Mouse (Mus musculus) kidney, embryonic 15.5 days (tissue): Measurements from ENCODE around the gene Tgfb1. TPM values are rescaled to one million over a fixed set of nuclear protein-coding genes. Genes with fewer than 3 reads are reported as not detected.

Source experiments
- polyA plus RNA-seq: library from polyadenylated mRNA; unstranded; fragments of >200 nt; fragmentation: Nextera tagmentation; extraction: Ambion mirVana; gene quantifications from 2 replicates; pipeline ENCODE4 v1.2.1, GENCODE M21; 2015

Gene Tgfb1
- polyA plus RNA-seq, 1 experiment from 2014 or later, result 3.0 TPM

Other genes with a start within 250 kb of the Tgfb1 start
- gene Ceacam1, start 209.4 kb upstream of the Tgfb1 start, polyA plus RNA-seq, result 3.9 and 11.4 TPM in 2 replicates
- gene Ceacam2, start 147.1 kb upstream of the Tgfb1 start, polyA plus RNA-seq, result 0.09 TPM in 2 replicates
- gene Erich4, start 71.1 kb upstream of the Tgfb1 start, polyA plus RNA-seq, result 3.1 and 3.5 TPM in 2 replicates
- 50.0 and 56.1 TPM in 2 replicates for gene Dmac2, start 67.6 kb upstream of the Tgfb1 start, polyA plus RNA-seq
- gene B3gnt8, start 60.3 kb upstream of the Tgfb1 start, polyA plus RNA-seq, result 10.4 and 13.6 TPM in 2 replicates
- 65.2 and 70.1 TPM in 2 replicates for gene Bckdha, start 28.0 kb upstream of the Tgfb1 start, polyA plus RNA-seq
- 81.2 and 87.5 TPM in 2 replicates for gene Exosc5, start 27.8 kb upstream of the Tgfb1 start, polyA plus RNA-seq
- gene Tmem91, start 11.8 kb upstream of the Tgfb1 start, polyA plus RNA-seq, result 2.4 and 2.8 TPM in 2 replicates
- gene B9d2, start 6.2 kb upstream of the Tgfb1 start, polyA plus RNA-seq, result 28.4 and 32.3 TPM in 2 replicates
- gene Ccdc97, start 32.1 kb downstream of the Tgfb1 start, polyA plus RNA-seq, result 22.2 and 26.2 TPM in 2 replicates
- gene Hnrnpul1, start 67.8 kb downstream of the Tgfb1 start, polyA plus RNA-seq, result 61.3 and 65.0 TPM in 2 replicates
- gene Axl, start 101.7 kb downstream of the Tgfb1 start, polyA plus RNA-seq, result 81.9 and 91.5 TPM in 2 replicates
- 17.2 and 18.1 TPM in 2 replicates for gene Cyp2s1, start 129.9 kb downstream of the Tgfb1 start, polyA plus RNA-seq
- gene Cyp2b10, start 210.6 kb downstream of the Tgfb1 start, polyA plus RNA-seq, result not detected in 2 replicates